Mouse (Mus musculus): ENCODE results near the gene Tns3.

- no peak for TF ChIP-seq CTCF (IDR thresholded peaks at IDR 0.05; ENCODE audit: insufficient read depth, low read depth, low read length)
- TF ChIP-seq POLR2A (IDR thresholded peaks at IDR 0.05; ENCODE audit: insufficient read depth, low read depth, low read length), result no peak
Measured at GRCm38 (mm10) chr11:8451597-8452201, 212.6 kb downstream of the Tns3 start.
